Mouse (Mus musculus): ENCODE data around the gene Kif17. TPM values are rescaled to one million over a fixed set of nuclear protein-coding genes. Genes with fewer than 3 reads are reported as not detected.
A peak's percentile ranks its signal among the peaks of the same experiment; 100 is the strongest.

Kif17 gene
- 0.83 and 0.95 TPM in 2 replicates for polyA plus RNA-seq (2015; fragmentation: Nextera tagmentation; extraction: Ambion mirVana)

- 1% methylated on average over 74 of the region's 74 CpGs for WGBS
- Histone ChIP-seq H3K4me2 (replicated peaks) (peak within 1 kb of the TSS; percentile 100), H3K4me3 (replicated peaks) (peak within 1 kb of the TSS; percentile 52), H3K9ac (peak within 1 kb of the TSS; percentile 41), H3K36me3 (no peaks in the 10 kb centered on the region), H3K4me1 (replicated peaks) (peaks cover 28% of the 10 kb centered on the region), H3K9me3 (no peaks in the 10 kb centered on the region), H3K27me3 (replicated peaks) (peaks cover 19% of the 10 kb centered on the region), H3K27ac (no peak within 1 kb of the TSS)
- peak; percentile 93 for ATAC-seq
Measured at GRCm38 (mm10) chr4:138250088-138250960, at the start of gene Kif17, which contains the start of gene Sh2d5. Gene Kif17, plus strand, starts transcription at chr4:138250435. Gene Sh2d5, plus strand, starts transcription at chr4:138250403.

- H3K9ac ChIP-seq, result no peak overlapping the region
- WGBS, result 83% methylated on average over 3 of the region's 3 CpGs
Measured at GRCm38 (mm10) chr4:138200769-138201168, 49.5 kb upstream of the Kif17 start.

GRCm38 (mm10) chr4:138201696-138202095, 48.5 kb upstream of the Kif17 start:
- Histone ChIP-seq H3K4me2 (replicated peaks) (no peak overlapping the region), H3K9ac (no peak overlapping the region), H3K9me3 (no peaks in the 10 kb centered on the region), H3K27me3 (replicated peaks) (no peaks in the 10 kb centered on the region), H3K4me1 (replicated peaks) (no peaks in the 10 kb centered on the region), H3K4me3 (replicated peaks) (no peak overlapping the region), H3K36me3 (peaks cover 48% of the 10 kb centered on the region), H3K27ac (no peak overlapping the region)
- 56% methylated on average over 9 of the region's 9 CpGs for WGBS
- ATAC-seq, result no peak

More at GRCm38 (mm10) chr4:138200769-138201168, 49.5 kb upstream of the Kif17 start:
- Histone ChIP-seq H3K9me3 (no peaks in the 10 kb centered on the region), H3K27me3 (replicated peaks) (no peaks in the 10 kb centered on the region), H3K36me3 (peaks cover 55% of the 10 kb centered on the region), H3K27ac (no peak overlapping the region), H3K4me3 (replicated peaks) (no peak overlapping the region), H3K4me1 (replicated peaks) (no peaks in the 10 kb centered on the region), H3K4me2 (replicated peaks) (no peak overlapping the region)
- ATAC-seq, result no peak

GRCm38 (mm10) chr4:138210116-138210515, 40.1 kb upstream of the Kif17 start:
- Histone ChIP-seq H3K4me3 (replicated peaks) (no peak overlapping the region), H3K27me3 (replicated peaks) (no peaks in the 10 kb centered on the region), H3K9me3 (no peaks in the 10 kb centered on the region), H3K4me2 (replicated peaks) (no peak overlapping the region), H3K4me1 (replicated peaks) (no peaks in the 10 kb centered on the region), H3K36me3 (peaks cover 17% of the 10 kb centered on the region), H3K9ac (no peak overlapping the region), H3K27ac (no peak overlapping the region)
- 91% methylated on average over 5 of the region's 5 CpGs for WGBS
- ATAC-seq, result no peak

GRCm38 (mm10) chr4:138213861-138214260, 36.4 kb upstream of the Kif17 start:
- Histone ChIP-seq H3K27me3 (replicated peaks) (no peaks in the 10 kb centered on the region), H3K9me3 (no peaks in the 10 kb centered on the region), H3K36me3 (peaks cover 7% of the 10 kb centered on the region), H3K27ac (no peak overlapping the region), H3K9ac (no peak overlapping the region), H3K4me1 (replicated peaks) (peaks cover 14% of the 10 kb centered on the region), H3K4me3 (replicated peaks) (no peak overlapping the region), H3K4me2 (replicated peaks) (no peak overlapping the region)
- ATAC-seq, result no peak
- WGBS, result 71% methylated on average over 3 of the region's 3 CpGs

- Histone ChIP-seq H3K4me2 (replicated peaks) (peak overlapping the region; percentile 74), H3K36me3 (no peaks in the 10 kb centered on the region), H3K27ac (peak overlapping the region; percentile 99), H3K4me1 (replicated peaks) (peaks cover 24% of the 10 kb centered on the region), H3K4me3 (replicated peaks) (peak overlapping the region; percentile 95), H3K27me3 (replicated peaks) (no peaks in the 10 kb centered on the region), H3K9me3 (no peaks in the 10 kb centered on the region), H3K9ac (peak overlapping the region; percentile 93)
- WGBS, result 42% methylated on average over 13 of the region's 13 CpGs
- ATAC-seq, result no peak
Measured at GRCm38 (mm10) chr4:138215671-138216199, 34.5 kb upstream of the Kif17 start.

- ATAC-seq, result peak; percentile 82
- peaks cover 24% of the 10 kb centered on the region for H3K4me1 ChIP-seq (replicated peaks)
- H3K27me3 ChIP-seq (replicated peaks), result no peaks in the 10 kb centered on the region
- H3K27ac ChIP-seq, result peak within 1 kb of the TSS; percentile 99
- H3K4me3 ChIP-seq (replicated peaks), result peak within 1 kb of the TSS; percentile 95
- under 1% methylated on average over 84 of the region's 84 CpGs for WGBS
- H3K4me2 ChIP-seq (replicated peaks), result peak within 1 kb of the TSS; percentile 79
- no peaks in the 10 kb centered on the region for H3K36me3 ChIP-seq
- no peaks in the 10 kb centered on the region for H3K9me3 ChIP-seq
- H3K9ac ChIP-seq, result peak within 1 kb of the TSS; percentile 96
Measured at GRCm38 (mm10) chr4:138216200-138216890, 33.9 kb upstream of the Kif17 start, which contains the start of gene Hp1bp3. Gene Hp1bp3, plus strand, starts transcription at chr4:138216296.

- peak overlapping the region; percentile 99 for H3K27ac ChIP-seq
- no peaks in the 10 kb centered on the region for H3K27me3 ChIP-seq (replicated peaks)
- peak overlapping the region; percentile 96 for H3K9ac ChIP-seq
- H3K36me3 ChIP-seq, result no peaks in the 10 kb centered on the region; the same call in 1 of the 2 replicates
- H3K4me1 ChIP-seq (replicated peaks), result peaks cover 24% of the 10 kb centered on the region
- peak; percentile 98 for ATAC-seq
- peak overlapping the region; percentile 79 for H3K4me2 ChIP-seq (replicated peaks)
- H3K9me3 ChIP-seq, result no peaks in the 10 kb centered on the region
- under 1% methylated on average over 68 of the region's 68 CpGs for WGBS
- H3K4me3 ChIP-seq (replicated peaks), result peak overlapping the region; percentile 95
Measured at GRCm38 (mm10) chr4:138216891-138217392, 33.3 kb upstream of the Kif17 start.

- peaks cover 24% of the 10 kb centered on the region for H3K4me1 ChIP-seq (replicated peaks)
- under 1% methylated on average over 36 of the region's 36 CpGs for WGBS
- H3K9me3 ChIP-seq, result no peaks in the 10 kb centered on the region
- peak; percentile 21; the same call in 1 of the 2 replicates for ATAC-seq
- peak overlapping the region; percentile 95 for H3K4me3 ChIP-seq (replicated peaks)
- H3K36me3 ChIP-seq, result no peaks in the 10 kb centered on the region; the same call in 1 of the 2 replicates
- peak overlapping the region; percentile 79 for H3K4me2 ChIP-seq (replicated peaks)
- peak overlapping the region; percentile 96 for H3K9ac ChIP-seq
- H3K27me3 ChIP-seq (replicated peaks), result no peaks in the 10 kb centered on the region
- peak overlapping the region; percentile 82 for H3K27ac ChIP-seq
Measured at GRCm38 (mm10) chr4:138217441-138217840, 32.8 kb upstream of the Kif17 start.

- Histone ChIP-seq H3K4me3 (replicated peaks) (peak overlapping the region; percentile 95), H3K9ac (peak overlapping the region; percentile 96), H3K27me3 (replicated peaks) (no peaks in the 10 kb centered on the region), H3K27ac (no peak overlapping the region), H3K4me2 (replicated peaks) (peak overlapping the region; percentile 79), H3K36me3 (peaks cover 1% of the 10 kb centered on the region; the same call in 1 of the 2 replicates), H3K4me1 (replicated peaks) (peaks cover 24% of the 10 kb centered on the region), H3K9me3 (no peaks in the 10 kb centered on the region)
- WGBS, result 73% methylated on average over 11 of the region's 11 CpGs
- no peak for ATAC-seq
Measured at GRCm38 (mm10) chr4:138217951-138218685, 32.1 kb upstream of the Kif17 start.

- Histone ChIP-seq H3K27ac (no peak overlapping the region), H3K9me3 (no peaks in the 10 kb centered on the region), H3K36me3 (peaks cover 12% of the 10 kb centered on the region), H3K4me2 (replicated peaks) (no peak overlapping the region), H3K4me3 (replicated peaks) (no peak overlapping the region), H3K4me1 (replicated peaks) (peaks cover 24% of the 10 kb centered on the region), H3K27me3 (replicated peaks) (no peaks in the 10 kb centered on the region), H3K9ac (no peak overlapping the region)
- ATAC-seq, result no peak
- WGBS, result 78% methylated on average over 5 of the region's 5 CpGs
Measured at GRCm38 (mm10) chr4:138219331-138219730, 30.9 kb upstream of the Kif17 start.

All from intestine, embryonic 15.5 days (tissue).